Mouse (Mus musculus) hindbrain, embryonic 13.5 days (tissue): ENCODE data around the gene Gm17622. TPM values are rescaled to one million over a fixed set of nuclear protein-coding genes. Genes with fewer than 3 reads are reported as not detected.

ENCODE experiments used
- ATAC-seq: fragments of 200-750 bp; cut with Nextera tagmentation; 2 replicates; pipeline ENCODE4 v1.8.0; 2017; ENCODE audit warnings: moderate TSS enrichment; ENCODE audit not compliant: low FRiP score
- H3K27ac ChIP-seq: fragments of 300-500 bp; sonication (generic); 2 replicates; pipeline ENCODE4 v1.5.1; 2015; ENCODE audit warnings: inconsistent platforms, mild to moderate bottlenecking, moderate library complexity
- H3K27me3 ChIP-seq: fragments of 300-500 bp; sonication (generic); 2 replicates; pipeline ENCODE4 v1.6.1; 2015; ENCODE audit warnings: mild to moderate bottlenecking, inconsistent platforms
- H3K36me3 ChIP-seq: fragments of 300-500 bp; sonication (generic); 2 replicates; pipeline ENCODE4 v1.6.1; 2015; ENCODE audit warnings: mild to moderate bottlenecking, inconsistent platforms
- H3K4me1 ChIP-seq: fragments of 300-500 bp; sonication (generic); replicated peaks from 2 replicates; pipeline ENCODE4 v1.6.1; 2015; ENCODE audit warnings: inconsistent platforms
- H3K4me2 ChIP-seq: fragments of 300-500 bp; sonication (generic); 2 replicates; pipeline ENCODE4 v1.6.1; 2015; ENCODE audit warnings: inconsistent platforms, mild to moderate bottlenecking, moderate library complexity
- H3K4me3 ChIP-seq: fragments of 300-500 bp; sonication (generic); 2 replicates; pipeline ENCODE4 v1.5.1; 2015; ENCODE audit warnings: mild to moderate bottlenecking, inconsistent platforms
- H3K9ac ChIP-seq: fragments of 300-500 bp; sonication (generic); 2 replicates; pipeline ENCODE4 v1.6.1; 2015; ENCODE audit warnings: mild to moderate bottlenecking, inconsistent platforms
- H3K9me3 ChIP-seq: fragments of 300-500 bp; sonication (generic); 2 replicates; pipeline ENCODE4 v1.6.1; 2016; ENCODE audit warnings: inconsistent platforms
- WGBS: fragments of 180-500 bp; shearing (Covaris S2); methylation state at CpG from one replicate; pipeline ENCODE4 v1.1.7; 2015; 5-methylcytosine and 5-hydroxymethylcytosine counted together
- polyA plus RNA-seq: library from polyadenylated mRNA; unstranded; fragments of >200 nt; fragmentation: Nextera tagmentation; extraction: Ambion mirVana; gene quantifications from 2 replicates; pipeline ENCODE4 v1.2.1, GENCODE M21; 2015

The Gm17622 gene
- polyA plus RNA-seq, 1 experiment from 2014 or later = not detected

DNA sequence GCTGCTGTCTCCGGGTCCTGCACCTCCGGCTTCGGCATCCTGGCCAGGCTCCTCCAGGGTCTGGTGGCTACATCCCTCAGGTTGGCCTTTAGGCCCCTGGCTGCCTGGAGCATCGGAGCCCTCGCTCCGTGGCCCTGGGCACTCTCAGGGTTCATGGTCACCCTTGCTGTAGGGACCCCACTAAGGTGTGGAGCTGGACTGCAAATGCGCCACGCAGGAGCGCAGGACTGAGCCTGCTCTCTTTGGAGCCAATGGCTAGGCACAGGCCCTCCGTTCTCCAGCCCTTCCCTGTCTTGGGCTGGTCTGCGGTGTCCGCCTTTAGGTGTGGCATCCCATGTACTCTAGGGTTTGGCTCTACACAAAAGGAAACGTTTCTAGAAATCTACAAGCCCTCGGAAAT lies 19.6 kb upstream of the Gm17622 start, which contains the start of gene Ankdd1b:
Gene Ankdd1b, minus strand, starts transcription at position 242 of the 400 bp plus-strand sequence.
- no peak within 1 kb of the TSS for H3K4me2 ChIP-seq
- no peaks in the 10 kb centered on the region for H3K36me3 ChIP-seq
- ATAC-seq = no peak
- 91% methylated on average over 14 of the region's 14 CpGs for WGBS
- H3K9ac ChIP-seq = no peak within 1 kb of the TSS
- no peaks in the 10 kb centered on the region for H3K9me3 ChIP-seq
- H3K27ac ChIP-seq = no peak within 1 kb of the TSS
- H3K27me3 ChIP-seq = no peaks in the 10 kb centered on the region
- H3K4me3 ChIP-seq = no peak within 1 kb of the TSS
- no peaks in the 10 kb centered on the region for H3K4me1 ChIP-seq

DNA sequence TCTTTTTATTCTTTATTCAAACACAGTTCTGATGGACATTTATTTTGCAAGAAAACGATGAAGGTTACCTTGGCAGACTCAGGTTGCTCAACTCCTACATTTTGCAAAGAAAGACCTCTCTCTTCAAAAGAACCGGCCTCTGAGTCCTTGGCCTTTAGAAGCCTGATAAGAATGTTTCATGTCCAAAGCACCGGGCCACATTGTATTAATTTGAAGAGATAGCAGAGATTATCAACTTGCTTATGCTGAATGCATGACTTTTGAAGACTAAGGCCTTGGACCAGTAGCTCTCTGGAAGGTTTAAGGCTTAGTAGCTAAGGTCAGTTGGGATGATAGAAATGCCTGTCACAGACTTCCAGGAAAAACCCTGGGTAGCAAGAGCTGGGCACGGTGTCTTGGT lies 13.3 kb upstream of the Gm17622 start:
- 95% methylated on average over 4 of the region's 4 CpGs for WGBS
- Histone ChIP-seq H3K4me2 (no peak overlapping the region), H3K9me3 (no peaks in the 10 kb centered on the region), H3K27me3 (no peaks in the 10 kb centered on the region), H3K27ac (no peak overlapping the region), H3K4me3 (no peak overlapping the region), H3K36me3 (no peaks in the 10 kb centered on the region), H3K9ac (no peak overlapping the region), H3K4me1 (no peaks in the 10 kb centered on the region)
- ATAC-seq = no peak

DNA sequence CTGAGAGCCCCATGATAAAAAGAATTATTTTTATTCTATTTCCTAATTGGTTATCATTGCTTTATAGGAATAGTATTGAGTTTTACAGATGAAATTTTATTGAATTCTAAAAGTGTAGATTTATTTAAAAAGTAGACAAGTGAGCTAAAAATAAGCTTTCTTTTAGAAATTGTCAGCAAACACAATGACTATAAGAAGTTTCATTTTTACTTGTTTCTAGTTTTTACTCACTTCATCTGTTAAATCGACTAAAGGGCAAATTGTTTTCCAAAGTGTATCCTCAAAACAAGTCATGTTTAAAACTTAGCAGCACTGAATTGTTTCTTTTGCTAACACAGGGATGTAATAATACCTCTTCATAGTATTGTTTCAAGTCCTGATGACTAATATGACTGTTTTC lies 11.5 kb upstream of the Gm17622 start:
- Histone ChIP-seq H3K36me3 (peaks cover 2% of the 10 kb centered on the region; the same call in 1 of the 2 replicates), H3K4me3 (no peak overlapping the region), H3K9ac (no peak overlapping the region), H3K27ac (no peak overlapping the region), H3K9me3 (no peaks in the 10 kb centered on the region), H3K4me1 (no peaks in the 10 kb centered on the region), H3K27me3 (no peaks in the 10 kb centered on the region), H3K4me2 (no peak overlapping the region)
- no peak for ATAC-seq
- 100% methylated on average over 1 of the region's 1 CpGs for WGBS

DNA sequence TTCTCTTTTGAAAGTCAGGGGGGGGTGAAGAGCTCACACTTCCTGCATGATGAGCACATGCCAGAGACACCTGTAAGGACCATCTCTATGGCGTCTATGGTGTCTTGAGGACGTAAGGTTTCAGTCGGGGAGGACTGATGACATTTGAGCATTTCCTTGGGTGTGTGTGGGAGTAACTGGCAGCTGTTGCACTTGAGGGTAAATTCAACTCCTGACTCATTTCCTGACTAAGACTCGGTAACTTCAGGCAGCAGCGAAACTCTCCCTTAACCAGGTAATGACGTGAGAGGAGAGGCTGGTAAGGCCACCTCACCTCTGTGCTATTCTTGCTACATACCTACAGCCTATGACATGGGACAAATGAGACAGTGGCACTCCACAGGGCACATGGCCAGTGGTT lies 3.3 kb upstream of the Gm17622 start:
- H3K4me1 ChIP-seq = no peaks in the 10 kb centered on the region
- 96% methylated on average over 6 of the region's 6 CpGs for WGBS
- peaks cover 16% of the 10 kb centered on the region for H3K36me3 ChIP-seq
- H3K27ac ChIP-seq = no peak overlapping the region
- ATAC-seq = no peak
- H3K9me3 ChIP-seq = no peaks in the 10 kb centered on the region
- no peak overlapping the region for H3K9ac ChIP-seq
- H3K27me3 ChIP-seq = no peaks in the 10 kb centered on the region
- no peak overlapping the region for H3K4me3 ChIP-seq
- H3K4me2 ChIP-seq = no peak overlapping the region

DNA sequence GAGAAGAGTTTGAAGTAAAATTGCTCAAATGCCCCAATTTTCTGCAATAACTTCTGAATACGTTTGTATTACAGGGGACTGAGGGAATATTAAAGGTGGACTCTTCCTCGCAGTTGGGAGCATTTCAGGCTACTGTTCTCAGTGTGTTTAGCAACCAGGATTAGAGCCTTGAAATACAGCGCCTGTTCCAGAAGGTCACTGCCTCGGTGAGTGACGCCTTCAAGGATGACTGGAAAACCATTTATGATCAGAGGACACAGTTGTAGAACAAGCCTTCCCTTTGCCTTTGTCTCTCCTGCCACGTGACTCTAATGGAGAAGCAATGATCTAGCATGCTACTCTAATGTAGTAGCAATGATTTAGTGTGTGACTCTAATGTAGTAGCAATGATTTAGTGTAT lies 2.6 kb upstream of the Gm17622 start:
- Histone ChIP-seq H3K27ac (no peak overlapping the region), H3K4me3 (no peak overlapping the region), H3K4me1 (no peaks in the 10 kb centered on the region), H3K36me3 (peaks cover 16% of the 10 kb centered on the region), H3K4me2 (no peak overlapping the region), H3K9ac (no peak overlapping the region), H3K9me3 (no peaks in the 10 kb centered on the region), H3K27me3 (no peaks in the 10 kb centered on the region)
- no peak for ATAC-seq
- 90% methylated on average over 6 of the region's 6 CpGs for WGBS

DNA sequence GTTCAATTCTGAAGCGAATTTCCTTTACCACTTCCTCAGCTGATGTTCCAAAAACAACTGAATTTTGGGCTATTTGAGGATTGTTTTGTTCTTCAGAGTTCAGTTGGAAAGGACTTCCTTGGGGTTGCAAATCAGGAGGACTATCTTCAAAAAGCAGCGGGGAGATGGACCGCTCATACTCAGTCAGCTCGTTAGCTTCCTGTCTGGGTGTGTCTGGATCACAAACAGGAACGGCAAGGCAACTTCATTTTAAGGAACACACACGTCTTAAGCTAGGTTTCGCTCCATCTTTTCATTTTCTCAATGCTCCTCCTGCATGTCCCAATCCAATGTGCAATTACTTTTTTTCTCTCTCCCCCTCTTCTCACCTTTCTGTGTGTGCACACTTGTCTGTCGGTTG lies 6.1 kb downstream of the Gm17622 start:
- H3K36me3 ChIP-seq = no peaks in the 10 kb centered on the region
- no peaks in the 10 kb centered on the region for H3K4me1 ChIP-seq
- no peak overlapping the region for H3K9ac ChIP-seq
- WGBS = 89% methylated on average over 8 of the region's 8 CpGs
- no peaks in the 10 kb centered on the region for H3K27me3 ChIP-seq
- no peak for ATAC-seq
- no peaks in the 10 kb centered on the region for H3K9me3 ChIP-seq
- no peak overlapping the region for H3K27ac ChIP-seq
- H3K4me2 ChIP-seq = no peak overlapping the region
- H3K4me3 ChIP-seq = no peak overlapping the region

DNA sequence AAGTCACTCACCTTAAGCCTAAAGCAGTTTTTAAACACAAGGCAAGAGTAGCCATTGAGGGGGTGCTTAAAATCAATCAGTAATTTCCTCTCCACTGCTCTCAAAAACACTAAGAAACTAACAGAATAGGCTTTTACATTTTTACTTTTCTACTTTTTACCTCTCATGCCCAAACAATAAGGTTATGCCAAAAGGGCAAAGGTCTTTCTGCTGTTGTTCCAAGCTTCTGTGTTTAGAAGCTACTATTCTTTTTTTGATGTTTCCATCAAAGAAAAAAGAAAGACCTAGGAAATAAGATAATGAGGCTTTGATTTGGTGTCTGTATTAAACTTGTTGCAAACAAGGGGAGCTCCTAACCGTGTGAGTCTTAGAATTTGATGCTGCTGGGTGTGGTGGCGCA lies 9.4 kb downstream of the Gm17622 start:
- H3K4me1 ChIP-seq = no peaks in the 10 kb centered on the region
- H3K27me3 ChIP-seq = no peaks in the 10 kb centered on the region
- no peak overlapping the region for H3K9ac ChIP-seq
- H3K4me3 ChIP-seq = no peak overlapping the region
- WGBS = 79% methylated on average over 2 of the region's 2 CpGs
- no peak overlapping the region for H3K4me2 ChIP-seq
- no peaks in the 10 kb centered on the region for H3K36me3 ChIP-seq
- no peak for ATAC-seq
- H3K9me3 ChIP-seq = no peaks in the 10 kb centered on the region
- no peak overlapping the region for H3K27ac ChIP-seq

DNA sequence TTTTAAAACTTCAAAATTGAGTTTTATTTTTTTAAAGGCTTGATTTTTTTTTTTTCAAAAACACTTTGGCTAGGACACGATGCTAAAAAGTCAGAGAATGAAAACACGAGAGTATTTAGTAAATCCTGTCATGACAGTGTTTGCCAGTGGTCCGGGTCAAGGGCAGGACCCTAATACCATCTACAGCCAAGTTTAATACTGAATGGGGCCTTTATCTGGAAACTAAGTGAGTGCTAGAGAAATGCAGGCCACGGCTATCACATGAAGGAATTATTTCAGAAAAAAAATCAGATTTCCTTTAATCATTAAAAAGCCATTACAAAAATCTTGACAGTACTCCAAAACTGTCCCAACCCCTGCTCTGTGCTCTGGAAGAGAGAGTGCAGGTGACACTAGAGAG lies 15.1 kb downstream of the Gm17622 start:
- no peak overlapping the region for H3K9ac ChIP-seq
- H3K9me3 ChIP-seq = no peaks in the 10 kb centered on the region
- no peaks in the 10 kb centered on the region for H3K36me3 ChIP-seq
- H3K4me3 ChIP-seq = no peak overlapping the region
- no peaks in the 10 kb centered on the region for H3K4me1 ChIP-seq
- H3K27me3 ChIP-seq = no peaks in the 10 kb centered on the region
- no peak overlapping the region for H3K4me2 ChIP-seq
- 93% methylated on average over 4 of the region's 4 CpGs for WGBS
- ATAC-seq = no peak
- no peak overlapping the region for H3K27ac ChIP-seq

DNA sequence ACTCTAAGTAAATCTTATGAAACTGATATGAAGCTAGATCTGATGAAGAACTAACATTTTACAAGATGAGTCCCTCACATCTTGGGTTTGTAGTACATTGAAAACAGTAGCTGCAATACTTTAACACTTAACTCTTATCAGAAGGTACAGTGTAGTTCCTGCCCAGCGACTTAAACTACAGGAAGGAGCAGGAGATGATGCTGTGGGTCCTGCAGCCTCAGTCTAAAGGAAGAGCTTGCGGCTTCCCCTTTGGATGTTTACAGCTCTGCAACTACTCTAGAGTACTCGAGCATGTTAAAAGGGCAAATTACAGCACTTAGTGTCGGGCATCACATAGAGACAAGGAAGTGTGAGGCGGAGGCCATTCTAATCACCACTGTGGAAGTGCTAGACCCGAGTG lies 15.8 kb downstream of the Gm17622 start:
- Histone ChIP-seq H3K4me2 (no peak overlapping the region), H3K9me3 (no peaks in the 10 kb centered on the region), H3K9ac (no peak overlapping the region), H3K4me3 (no peak overlapping the region), H3K36me3 (no peaks in the 10 kb centered on the region), H3K27me3 (no peaks in the 10 kb centered on the region), H3K4me1 (no peaks in the 10 kb centered on the region), H3K27ac (no peak overlapping the region)
- 90% methylated on average over 6 of the region's 6 CpGs for WGBS
- ATAC-seq = no peak

DNA sequence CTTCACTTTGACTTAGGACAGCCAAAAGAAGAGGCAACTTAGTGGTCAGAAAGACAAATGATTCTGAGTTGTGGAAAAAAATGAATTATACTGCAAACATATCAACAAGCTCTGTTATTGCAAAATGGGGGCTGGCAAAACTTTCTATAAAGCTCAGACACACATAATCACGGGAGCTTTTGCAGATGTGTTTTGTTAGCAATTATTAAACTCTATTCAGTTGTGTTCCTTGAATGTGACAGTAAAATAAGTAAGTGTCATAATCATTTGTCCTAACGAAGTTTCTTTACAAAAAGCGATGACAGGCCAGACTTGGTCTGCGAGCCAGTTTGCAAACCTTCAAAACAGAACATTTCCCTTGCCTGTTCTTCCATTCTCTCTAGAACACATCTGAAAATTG lies 17.0 kb downstream of the Gm17622 start:
- H3K36me3 ChIP-seq = no peaks in the 10 kb centered on the region
- H3K4me3 ChIP-seq = no peak overlapping the region
- no peaks in the 10 kb centered on the region for H3K27me3 ChIP-seq
- no peak overlapping the region for H3K4me2 ChIP-seq
- no peak overlapping the region for H3K27ac ChIP-seq
- H3K4me1 ChIP-seq = no peaks in the 10 kb centered on the region
- 90% methylated on average over 4 of the region's 4 CpGs for WGBS
- no peak overlapping the region for H3K9ac ChIP-seq
- no peaks in the 10 kb centered on the region for H3K9me3 ChIP-seq
- no peak for ATAC-seq

DNA sequence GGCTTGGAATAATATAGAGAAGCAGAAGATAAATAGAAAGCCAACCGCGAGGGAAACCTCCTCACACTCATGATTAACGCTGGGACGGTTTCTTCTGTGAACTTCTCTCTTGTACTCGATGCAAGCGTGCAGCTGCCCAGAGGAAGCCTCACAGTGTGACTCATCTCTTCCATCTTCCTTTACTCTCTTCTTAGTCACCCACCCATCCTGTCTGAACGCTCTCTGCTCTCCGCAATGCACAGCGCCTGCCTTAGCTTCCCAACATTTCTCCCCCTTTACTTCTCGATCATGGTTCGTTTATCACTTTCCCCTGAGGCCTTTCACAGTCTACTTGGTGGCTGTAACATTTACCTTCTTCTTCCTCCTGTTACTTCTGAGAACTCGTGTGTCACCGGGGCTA lies 20.1 kb downstream of the Gm17622 start:
- no peaks in the 10 kb centered on the region for H3K4me1 ChIP-seq
- no peak overlapping the region for H3K27ac ChIP-seq
- no peaks in the 10 kb centered on the region for H3K36me3 ChIP-seq
- H3K4me2 ChIP-seq = no peak overlapping the region
- WGBS = 80% methylated on average over 13 of the region's 13 CpGs
- H3K4me3 ChIP-seq = no peak overlapping the region
- H3K9me3 ChIP-seq = no peaks in the 10 kb centered on the region
- H3K27me3 ChIP-seq = no peaks in the 10 kb centered on the region
- no peak overlapping the region for H3K9ac ChIP-seq
- no peak for ATAC-seq

DNA sequence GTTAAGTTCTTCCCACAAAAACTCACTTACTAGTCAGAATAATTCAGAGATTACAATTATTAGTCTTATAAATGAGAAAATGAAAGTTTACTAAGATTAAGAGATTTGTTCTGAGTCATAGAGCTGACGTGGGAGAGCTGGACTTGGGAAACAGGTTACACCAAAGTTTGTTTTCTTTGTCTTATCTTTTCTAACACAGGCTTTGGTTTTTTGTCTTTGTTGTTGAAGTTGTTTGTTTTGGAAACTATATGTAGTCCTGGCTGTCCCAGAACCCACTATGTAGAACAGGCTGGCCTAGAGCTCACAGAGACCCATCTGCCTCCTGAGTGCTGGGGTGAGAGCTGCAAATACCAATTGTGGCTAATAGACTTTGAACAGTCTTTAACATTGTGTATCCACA lies 20.7 kb downstream of the Gm17622 start:
- ATAC-seq = no peak
- 92% methylated on average over 1 of the region's 1 CpGs for WGBS
- Histone ChIP-seq H3K9ac (no peak overlapping the region), H3K4me1 (no peaks in the 10 kb centered on the region), H3K27me3 (no peaks in the 10 kb centered on the region), H3K36me3 (peaks cover 1% of the 10 kb centered on the region), H3K27ac (no peak overlapping the region), H3K9me3 (no peaks in the 10 kb centered on the region), H3K4me3 (no peak overlapping the region), H3K4me2 (no peak overlapping the region)

DNA sequence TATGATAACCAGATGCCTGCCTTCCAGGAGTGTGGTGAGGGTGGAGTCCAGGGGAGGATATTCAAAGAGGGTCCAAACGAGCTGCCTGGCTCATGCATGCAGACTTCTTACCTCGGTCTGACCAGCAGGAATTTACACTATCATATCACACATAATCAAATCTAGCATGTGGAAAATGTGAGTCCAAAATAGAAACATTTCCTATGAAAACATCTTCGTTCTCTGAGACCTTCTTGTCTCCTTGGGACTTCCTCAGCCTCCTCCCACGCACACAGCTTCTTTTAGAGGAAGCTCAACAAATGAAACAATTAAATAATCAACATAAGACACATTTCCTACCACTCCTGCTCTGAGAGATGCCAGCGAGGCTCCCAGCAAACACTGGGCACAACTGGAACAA lies 21.4 kb downstream of the Gm17622 start:
- no peak for ATAC-seq
- H3K27ac ChIP-seq = no peak overlapping the region
- H3K4me1 ChIP-seq = no peaks in the 10 kb centered on the region
- H3K4me3 ChIP-seq = no peak overlapping the region
- H3K27me3 ChIP-seq = no peaks in the 10 kb centered on the region
- no peak overlapping the region for H3K9ac ChIP-seq
- H3K36me3 ChIP-seq = peaks cover 4% of the 10 kb centered on the region
- 82% methylated on average over 5 of the region's 5 CpGs for WGBS
- H3K4me2 ChIP-seq = no peak overlapping the region
- no peaks in the 10 kb centered on the region for H3K9me3 ChIP-seq
